Mouse (Mus musculus): ENCODE measurements around the gene Reg4. TPM values are rescaled to one million over a fixed set of nuclear protein-coding genes. Genes with fewer than 3 reads are reported as not detected.

Reg4 gene
- polyA plus RNA-seq, 1 experiment from 2014 or later = not detected

DNA sequence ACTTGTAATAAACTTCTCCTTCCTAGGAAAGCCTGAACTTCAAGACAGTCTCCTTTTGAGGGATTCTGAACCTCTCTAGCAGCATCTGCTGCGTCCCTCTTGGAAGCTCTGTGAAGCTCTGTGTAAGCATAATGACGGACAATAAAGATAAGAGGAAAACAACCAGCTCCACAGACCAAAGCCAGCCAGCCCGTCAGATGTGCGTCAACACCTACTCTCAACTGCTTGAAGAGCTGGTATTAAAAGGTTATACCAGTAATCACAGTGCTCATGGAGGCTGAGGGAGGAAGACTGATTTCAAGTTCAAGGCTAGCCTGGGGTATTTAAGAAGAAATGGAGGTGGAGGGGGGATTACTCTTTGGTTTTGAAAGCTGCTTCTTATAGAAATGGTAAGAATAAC lies 57.7 kb downstream of the Reg4 start:
- no peak for DNase-seq (ENCODE audit: low read depth, low spot score)
- TF ChIP-seq CTCF (IDR thresholded peaks at IDR 0.05) = no peak
- H3K27me3 ChIP-seq = peaks cover 7% of the 10 kb centered on the region
- POLR2A ChIA-PET = no interaction called here
- in situ Hi-C loops (cut with MboI; ENCODE audit: low pct_unique_long_range_greater_than_20kb) = no loop called here
- no peak for ATAC-seq
- CTCF ChIA-PET = interaction anchor here (1.3 to 2.9 kb wide), 7 partner anchors 10 to 53 kb away, joined by 3 to 12 read pairs (median 6); no protein-coding TSS in a partner anchor

DNA sequence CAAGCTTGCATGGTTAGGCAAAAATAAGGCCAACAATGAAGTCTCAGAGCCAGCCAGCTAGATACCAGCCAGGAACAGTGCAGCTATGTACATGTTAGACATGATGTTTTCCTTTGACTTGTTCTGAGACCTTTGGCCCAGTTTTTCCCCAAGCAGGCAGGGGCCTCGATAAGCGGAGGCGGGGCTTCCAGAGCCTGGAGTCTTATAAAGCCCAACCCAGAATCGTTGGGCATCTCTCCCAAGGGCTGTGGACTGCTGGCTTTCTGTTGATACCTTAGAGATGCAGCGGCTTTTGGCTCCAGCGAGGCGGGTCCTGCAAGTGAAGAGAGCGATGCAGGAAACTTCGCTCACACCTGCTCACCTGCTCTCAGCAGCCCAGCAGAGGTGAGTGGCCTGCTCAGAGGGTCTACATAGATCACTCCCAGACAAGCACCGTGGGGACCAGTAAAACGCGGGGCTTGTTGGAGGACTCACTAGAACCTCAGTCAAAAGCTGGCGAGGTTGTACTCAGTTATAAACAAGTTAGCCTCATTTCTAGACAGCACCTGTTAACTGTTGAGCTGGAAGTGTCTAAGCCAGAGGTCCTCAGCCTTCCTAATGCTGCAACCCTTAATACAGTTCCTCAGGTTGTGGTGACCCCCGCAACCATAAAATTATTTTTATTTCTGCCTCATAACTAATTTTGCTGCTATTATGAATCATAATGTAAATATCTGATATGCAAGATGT lies 58.4 kb downstream of the Reg4 start, which contains the start of gene Hmgcs2:
Gene Hmgcs2, plus strand, starts transcription at position 232 of the 729 bp plus-strand sequence.
- POLR2A ChIA-PET = no interaction called here
- no peak for TF ChIP-seq CTCF (IDR thresholded peaks at IDR 0.05)
- in situ Hi-C loops (cut with MboI; ENCODE audit: low pct_unique_long_range_greater_than_20kb) = no loop called here
- ATAC-seq = no peak
- no peak for DNase-seq (ENCODE audit: low read depth, low spot score)
- H3K27me3 ChIP-seq = peaks cover 4% of the 10 kb centered on the region
- CTCF ChIA-PET = interaction anchor here (0.9 to 2.9 kb wide), 11 partner anchors 9 to 54 kb away, joined by 3 to 12 read pairs (median 5); no protein-coding TSS in a partner anchor

DNA sequence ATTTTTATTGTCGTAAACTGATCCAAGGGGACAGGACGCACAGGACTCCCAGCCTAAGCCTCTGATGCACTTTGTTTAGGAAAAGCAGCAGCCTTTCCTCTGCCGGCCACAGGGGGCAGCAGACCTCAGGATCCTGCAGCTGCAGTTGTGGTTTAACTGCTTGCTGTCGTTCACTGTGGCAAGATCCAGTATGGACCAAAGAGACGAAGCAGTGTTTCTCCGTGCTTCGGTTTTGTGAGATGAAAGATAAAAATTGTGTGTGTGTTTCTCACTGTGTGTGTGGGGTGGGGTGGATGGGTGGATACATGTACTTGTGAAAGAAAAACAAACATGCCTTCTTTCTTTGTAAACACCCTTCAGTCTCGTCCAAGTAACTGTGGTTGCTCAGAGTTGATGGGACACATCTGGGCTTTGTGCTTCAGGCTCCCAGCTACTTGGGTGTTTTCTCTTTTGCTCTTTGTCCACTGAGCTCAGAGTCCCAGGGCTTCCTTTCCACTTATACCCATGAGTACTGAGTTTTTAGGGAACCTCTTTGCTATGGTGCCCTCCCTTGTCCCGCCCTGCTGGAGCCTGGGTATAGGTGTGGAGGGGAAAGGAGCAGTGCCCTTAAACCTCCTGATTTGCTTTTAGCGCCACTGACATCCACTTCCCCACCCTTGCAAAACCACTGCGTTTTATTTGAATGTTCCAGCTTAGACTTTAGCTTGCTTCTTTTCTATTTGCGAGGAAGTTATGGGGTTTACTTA lies 59.1 kb downstream of the Reg4 start:
- in situ Hi-C loops (cut with MboI; ENCODE audit: low pct_unique_long_range_greater_than_20kb) = no loop called here
- no peaks in the 10 kb centered on the region for H3K27me3 ChIP-seq
- ATAC-seq = peak; percentile 92
- POLR2A ChIA-PET = no interaction called here
- DNase-seq (ENCODE audit: low read depth, low spot score) = peak; percentile 15
- peak; percentile 99 for TF ChIP-seq CTCF (IDR thresholded peaks at IDR 0.05)
- CTCF ChIA-PET = interaction anchor here (0.9 to 2.9 kb wide), 13 partner anchors 9 to 70 kb away, joined by 3 to 12 read pairs (median 4); no protein-coding TSS in a partner anchor

DNA sequence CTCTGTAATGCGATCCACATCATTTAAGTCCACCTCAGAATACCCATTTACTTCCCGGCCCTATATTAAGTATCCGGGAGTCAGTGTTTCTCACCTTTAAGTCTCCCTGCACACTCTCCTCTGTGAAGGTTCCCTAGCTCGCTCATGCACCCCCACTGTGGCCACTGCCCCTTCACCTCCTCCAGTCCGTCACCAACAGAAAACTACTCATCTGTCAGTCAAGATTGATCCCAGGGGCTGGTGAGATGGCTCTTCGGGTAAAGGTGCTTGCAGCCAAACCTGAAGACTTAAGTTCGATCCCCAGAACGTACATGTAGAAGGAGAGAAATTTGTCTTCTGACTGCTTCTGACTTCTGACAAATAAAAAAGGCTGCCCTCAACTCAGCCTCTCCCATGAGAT lies 60.5 kb downstream of the Reg4 start:
- in situ Hi-C loops (cut with MboI; ENCODE audit: low pct_unique_long_range_greater_than_20kb) = no loop called here
- H3K27me3 ChIP-seq = peaks cover 2% of the 10 kb centered on the region
- ATAC-seq = no peak
- no peak for DNase-seq (ENCODE audit: low read depth, low spot score)
- ChIA-PET CTCF (interaction anchor here (1.2 to 3.2 kb wide), 5 partner anchors 7 to 55 kb away, joined by 4 to 14 read pairs (median 9); no protein-coding TSS in a partner anchor), POLR2A (no interaction called here)
- no peak for TF ChIP-seq CTCF (IDR thresholded peaks at IDR 0.05)

DNA sequence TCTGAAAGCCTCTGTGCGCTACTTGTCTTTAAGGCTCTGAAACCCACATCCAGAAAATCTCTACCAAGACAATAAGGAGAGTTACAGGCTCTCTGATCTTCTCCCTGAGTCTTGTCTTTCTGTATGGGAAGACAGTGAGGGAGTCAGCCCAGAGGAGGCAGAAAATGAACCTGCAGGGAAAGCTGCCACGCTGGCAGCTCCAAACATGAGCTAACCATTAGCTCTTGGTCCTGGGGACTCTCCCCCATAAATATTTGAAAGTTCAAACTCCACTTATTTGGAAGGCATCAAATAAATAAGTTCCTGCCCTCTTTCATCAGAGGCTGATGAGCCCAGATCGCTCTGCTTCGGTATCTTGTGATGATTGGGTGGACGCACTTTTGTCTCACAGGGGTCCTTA lies 61.2 kb downstream of the Reg4 start:
- in situ Hi-C loops (cut with MboI; ENCODE audit: low pct_unique_long_range_greater_than_20kb) = no loop called here
- no peak for DNase-seq (ENCODE audit: low read depth, low spot score)
- ChIA-PET POLR2A (no interaction called here), CTCF (interaction anchor here (1.2 to 3.2 kb wide), 3 partner anchors 10 to 25 kb away, joined by 4 to 14 read pairs (median 4); no protein-coding TSS in a partner anchor)
- H3K27me3 ChIP-seq = peaks cover 2% of the 10 kb centered on the region
- no peak for TF ChIP-seq CTCF (IDR thresholded peaks at IDR 0.05)
- no peak for ATAC-seq

Other genes starting within 250 kb of the Reg4 start
- gene Notch2, start 208.6 kb upstream of the Reg4 start, polyA plus RNA-seq (2021) = 65.2 TPM
- 0.01 TPM for gene Adam30, start 61.5 kb upstream of the Reg4 start, polyA plus RNA-seq (2021)
- gene Hmgcs2, start 58.3 kb downstream of the Reg4 start, polyA plus RNA-seq (2021) = 0.01 TPM
- 487 TPM for gene Phgdh, start 117.8 kb downstream of the Reg4 start, polyA plus RNA-seq (2021)
- 21.4 TPM for gene Zfp697, start 160.3 kb downstream of the Reg4 start, polyA plus RNA-seq (2021)
- gene Gm4450, start 235.0 kb downstream of the Reg4 start, polyA plus RNA-seq (2021) = 0.30 TPM

Data from Patski (cell line).